Mouse (Mus musculus): Measurements from ENCODE around the gene Igbp1. TPM values are rescaled to one million over a fixed set of nuclear protein-coding genes. Genes with fewer than 3 reads are reported as not detected.

Igbp1 gene
- total and polyA plus RNA-seq, 3 experiments: 72.7 to 116 (median 92.6) TPM

GRCm38 (mm10) chrX:100468047-100468446, 26.0 kb upstream of the Igbp1 start:
- Histone ChIP-seq H3K4me2 (ENCODE audit: insufficient read depth, low read depth, poor library complexity, severe bottlenecking) (peak overlapping the region; percentile 2; the same call in 1 of the 2 replicates), H3K79me2 (replicated peaks; ENCODE audit: control insufficient read depth, extremely low read depth, insufficient read depth, poor library complexity, severe bottlenecking) (no peaks in the 10 kb centered on the region), H3K36me3 (replicated peaks in 1 of 2; ENCODE audit: control insufficient read depth in 1 of 2, insufficient read depth in 1 of 2, low read length in 1 of 2) (no peaks in the 10 kb centered on the region), H3K4me1 (ENCODE audit: control insufficient read depth in 1 of 2, insufficient read depth in 2 of 2) (peaks cover 0 to 11% of the 10 kb centered on the region in 2 experiments; a peak in 2 of 4 replicates), H3K9me3 (replicated peaks; ENCODE audit: low read length) (no peaks in the 10 kb centered on the region), H3K27me3 (replicated peaks) (no peaks in the 10 kb centered on the region), H3K27ac (ENCODE audit: insufficient read depth, low read depth) (no peak overlapping the region), H3K4me3 (replicated peaks in 1 of 3; ENCODE audit: low read depth in 2 of 3, low read length in 2 of 3, poor library complexity in 1 of 3) (no peak overlapping the region), H3K9ac (ENCODE audit: insufficient read depth, low read depth) (0 out of 2 replicates have a peak overlapping the region, but pooled peaks have one; percentile 0)
- dilution Hi-C loops (cut with MboI; ENCODE audit: extremely low pct_ligation_motif_present, extremely low pct_unique_long_range_greater_than_20kb, low sequenced_read_pairs) (no loop called here), in situ Hi-C loops (cut with MboI; ENCODE audit: low pct_ligation_motif_present, low pct_unique_long_range_greater_than_20kb, low sequenced_read_pairs) (no loop called here)
- no peak for DNase-seq (ENCODE audit: extremely low read depth)
- TF ChIP-seq ZNF384 (IDR thresholded peaks at IDR 0.05; ENCODE audit: low read depth, low read length): no peak
- no peak for TF ChIP-seq SMC3 (IDR thresholded peaks at IDR 0.05; ENCODE audit: low read depth, low read length)
- no peak for TF ChIP-seq USF2 (conservative IDR thresholded peaks at IDR 0.05; ENCODE audit: low read depth, low read length)
- no peak for TF ChIP-seq CTCF (conservative IDR thresholded peaks at IDR 0.05 in 1 of 2, IDR thresholded peaks at IDR 0.05 in 1 of 2; ENCODE audit: low read depth in 2 of 2, low read length in 2 of 2)
- peak; percentile 22; the same call in 1 of the 2 replicates for TF ChIP-seq EP300 (IDR thresholded peaks at IDR 0.05; ENCODE audit: low read length)
- 0 out of 2 replicates have a peak, but pooled peaks have one; percentile 15 for TF ChIP-seq ELF1 (IDR thresholded peaks at IDR 0.05; ENCODE audit: low read depth, low read length)

DNA sequence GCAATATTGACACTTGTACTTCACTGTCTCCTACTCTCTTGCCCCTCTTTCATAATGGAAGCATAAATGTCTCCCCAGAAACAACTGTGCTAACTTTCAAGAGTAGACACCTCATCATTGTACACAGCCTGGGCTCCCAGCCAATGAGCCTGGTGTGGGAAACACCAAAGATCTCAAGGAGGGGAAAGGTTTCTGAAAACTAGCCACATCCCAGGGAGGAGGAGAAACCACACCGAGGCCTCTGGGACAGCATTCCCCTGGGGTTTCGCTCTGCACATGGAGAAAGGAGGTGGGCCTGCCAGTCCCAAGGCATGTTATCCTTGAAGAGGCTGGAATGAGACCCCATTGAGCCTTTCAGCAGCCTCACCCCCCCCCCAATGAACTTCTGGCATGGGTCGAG, 24.0 kb upstream of the Igbp1 start:
- H3K79me2 ChIP-seq (replicated peaks; ENCODE audit: control insufficient read depth, extremely low read depth, insufficient read depth, poor library complexity, severe bottlenecking): no peaks in the 10 kb centered on the region
- H3K27ac ChIP-seq (ENCODE audit: insufficient read depth, low read depth): no peak overlapping the region
- no peak overlapping the region for H3K4me2 ChIP-seq (ENCODE audit: insufficient read depth, low read depth, poor library complexity, severe bottlenecking)
- in situ Hi-C loops (cut with MboI; ENCODE audit: low pct_ligation_motif_present, low pct_unique_long_range_greater_than_20kb, low sequenced_read_pairs): no loop called here
- H3K36me3 ChIP-seq (replicated peaks in 1 of 2; ENCODE audit: control insufficient read depth in 1 of 2, insufficient read depth in 1 of 2, low read length in 1 of 2): no peaks in the 10 kb centered on the region
- DNase-seq (ENCODE audit: extremely low read depth): no peak
- H3K9ac ChIP-seq (ENCODE audit: insufficient read depth, low read depth): no peak overlapping the region
- no peaks in the 10 kb centered on the region for H3K9me3 ChIP-seq (replicated peaks; ENCODE audit: low read length)
- no peak overlapping the region for H3K4me3 ChIP-seq (replicated peaks in 1 of 3; ENCODE audit: low read depth in 2 of 3, low read length in 2 of 3, poor library complexity in 1 of 3)
- TF ChIP-seq JUN (IDR thresholded peaks at IDR 0.05; ENCODE audit: insufficient read depth, low read depth, low read length): no peak
- no peak for TF ChIP-seq ZNF384 (IDR thresholded peaks at IDR 0.05; ENCODE audit: low read depth, low read length)
- TF ChIP-seq USF2 (conservative IDR thresholded peaks at IDR 0.05; ENCODE audit: low read depth, low read length): no peak
- no peak for TF ChIP-seq MYC (IDR thresholded peaks at IDR 0.05; ENCODE audit: low read depth, low read length)
- TF ChIP-seq MXI1 (IDR thresholded peaks at IDR 0.05; ENCODE audit: low read depth, low read length): no peak
- no peak for TF ChIP-seq NELFE (IDR thresholded peaks at IDR 0.05; ENCODE audit: low read depth, low read length)
- TF ChIP-seq MAX (IDR thresholded peaks at IDR 0.05; ENCODE audit: low read length): no peak
- no peak for TF ChIP-seq ZMIZ1 (IDR thresholded peaks at IDR 0.05; ENCODE audit: low read depth, low read length)
- no peak for TF ChIP-seq NRF1 (IDR thresholded peaks at IDR 0.05; ENCODE audit: low read depth, low read length)
- TF ChIP-seq RCOR1 (conservative IDR thresholded peaks at IDR 0.05; ENCODE audit: low read depth, low read length): no peak
- no peak for TF ChIP-seq ELF1 (IDR thresholded peaks at IDR 0.05; ENCODE audit: low read depth, low read length)
- TF ChIP-seq MEF2A (IDR thresholded peaks at IDR 0.05; ENCODE audit: borderline replicate concordance, low read depth, low read length): no peak
- TF ChIP-seq UBTF (IDR thresholded peaks at IDR 0.05; ENCODE audit: low read depth, low read length): no peak
- dilution Hi-C loops (cut with MboI; ENCODE audit: extremely low pct_ligation_motif_present, extremely low pct_unique_long_range_greater_than_20kb, low sequenced_read_pairs): no loop called here
- H3K27me3 ChIP-seq (replicated peaks): no peaks in the 10 kb centered on the region
- peaks cover 0 to 11% of the 10 kb centered on the region in 2 experiments; a peak in 2 of 4 replicates for H3K4me1 ChIP-seq (ENCODE audit: control insufficient read depth in 1 of 2, insufficient read depth in 2 of 2)
